Mouse (Mus musculus) embryonic facial prominence, embryonic 15.5 days (tissue): ENCODE measurements at regions not wholly inside any gene's neighbourhood (a gene's known extent, or its start where the extent isn't known, plus 50 kb on each side); places are given as distances from the start of the nearest gene placed in this dataset.

Experiments used
- ATAC-seq: fragments of 200-750 bp; cut with Nextera tagmentation; 2 replicates; pipeline ENCODE4 v1.8.0; 2017; ENCODE audit warnings: low read depth, moderate TSS enrichment; ENCODE audit not compliant: insufficient number of reproducible peaks, low FRiP score, low TSS enrichment
- H3K27ac ChIP-seq: fragments of 300-500 bp; sonication (generic); replicated peaks from 2 replicates; pipeline ENCODE4 v1.5.1; 2015; ENCODE audit warnings: mild to moderate bottlenecking, inconsistent platforms
- H3K27me3 ChIP-seq: fragments of 300-500 bp; sonication (generic); 2 replicates; pipeline ENCODE4 v1.6.1; 2015; ENCODE audit warnings: inconsistent platforms
- H3K36me3 ChIP-seq: fragments of 300-500 bp; sonication (generic); 2 replicates; pipeline ENCODE4 v1.6.1; 2015; ENCODE audit warnings: mild to moderate bottlenecking, inconsistent platforms
- H3K4me1 ChIP-seq: fragments of 300-500 bp; sonication (generic); 2 replicates; pipeline ENCODE4 v1.6.1; 2015; ENCODE audit warnings: inconsistent platforms
- H3K4me2 ChIP-seq: fragments of 300-500 bp; sonication (generic); replicated peaks from 2 replicates; pipeline ENCODE4 v1.6.1; 2015; ENCODE audit warnings: mild to moderate bottlenecking, inconsistent platforms
- H3K4me3 ChIP-seq: fragments of 300-500 bp; sonication (generic); replicated peaks from 2 replicates; pipeline ENCODE4 v1.5.1; 2015; ENCODE audit warnings: mild to moderate bottlenecking, inconsistent platforms
- H3K9ac ChIP-seq: fragments of 300-500 bp; sonication (generic); 2 replicates; pipeline ENCODE4 v1.6.1; 2015; ENCODE audit warnings: inconsistent platforms
- H3K9me3 ChIP-seq: fragments of 300-500 bp; sonication (generic); replicated peaks from 2 replicates; pipeline ENCODE4 v1.6.1; 2016; ENCODE audit warnings: inconsistent platforms
- WGBS: fragments of 180-500 bp; shearing (Covaris S2); methylation state at CpG from one replicate; pipeline ENCODE4 v1.1.7; 2015; 5-methylcytosine and 5-hydroxymethylcytosine counted together

DNA sequence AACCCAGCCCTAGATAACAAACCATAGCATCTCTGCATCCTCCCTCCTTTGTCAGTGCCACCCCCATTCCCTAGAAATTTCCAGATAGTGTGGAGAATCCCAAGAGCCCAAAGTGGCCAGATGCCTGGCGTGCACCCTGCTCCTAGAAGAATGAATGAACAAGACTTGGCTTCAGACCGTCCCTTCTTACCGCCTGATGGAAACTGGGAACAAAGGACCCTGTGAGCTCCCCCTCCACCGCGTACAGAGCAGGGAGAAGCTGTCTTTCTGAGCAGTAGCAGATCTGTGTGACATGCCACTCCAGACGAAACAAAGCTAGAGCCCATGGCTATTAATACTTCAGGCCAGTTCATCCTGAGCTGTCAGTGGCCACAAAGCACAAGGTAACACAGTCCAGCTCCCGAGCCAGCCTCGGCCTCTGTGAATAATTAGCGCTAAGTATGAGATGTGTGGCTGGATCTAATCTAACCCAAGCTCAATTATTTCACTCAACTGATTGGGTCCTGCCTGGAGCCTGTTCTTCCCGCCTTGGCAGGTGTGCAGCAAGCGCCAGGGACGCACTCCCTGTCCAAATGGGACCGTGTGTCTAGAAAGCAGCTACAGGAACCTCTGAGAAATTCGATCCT, 111.6 kb downstream of the Cxcl12 start:
- no peak; the same call in 1 of the 2 replicates for ATAC-seq
- WGBS, result 27% methylated on average over 14 of the region's 14 CpGs
- H3K4me2 ChIP-seq, result no peak overlapping the region
- H3K9ac ChIP-seq, result no peak overlapping the region
- H3K27me3 ChIP-seq, result peaks cover 10% of the 10 kb centered on the region; the same call in 1 of the 2 replicates
- H3K27ac ChIP-seq, result no peak overlapping the region
- H3K9me3 ChIP-seq, result no peaks in the 10 kb centered on the region
- 0 out of 2 replicates have a peak, but pooled peaks cover 7% of the 10 kb centered on the region for H3K4me1 ChIP-seq
- no peaks in the 10 kb centered on the region for H3K36me3 ChIP-seq
- H3K4me3 ChIP-seq, result no peak overlapping the region

DNA sequence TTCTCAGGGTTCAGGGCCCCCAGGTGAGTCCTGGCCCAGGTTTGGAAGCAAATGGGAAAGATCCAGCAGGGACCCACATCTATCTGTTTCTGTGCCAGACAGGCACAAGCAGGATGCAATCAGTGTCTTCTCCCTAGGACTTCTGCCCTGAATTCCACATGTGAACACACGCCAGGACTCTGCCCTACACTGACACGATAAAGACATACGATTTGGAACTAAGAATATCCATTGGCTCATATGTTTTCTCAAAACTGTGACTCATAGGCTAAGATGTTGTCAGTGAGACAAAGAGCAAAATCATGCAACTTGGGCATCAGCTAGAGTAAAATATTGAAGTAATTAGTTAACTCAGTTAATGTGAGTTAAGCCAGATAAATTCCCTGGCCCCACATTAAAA, 112.6 kb downstream of the Cxcl12 start:
- Histone ChIP-seq H3K9ac (no peak overlapping the region), H3K27me3 (peaks cover 4% of the 10 kb centered on the region; the same call in 1 of the 2 replicates), H3K4me3 (no peak overlapping the region), H3K27ac (no peak overlapping the region), H3K36me3 (no peaks in the 10 kb centered on the region), H3K4me2 (no peak overlapping the region), H3K4me1 (0 out of 2 replicates have a peak, but pooled peaks cover 7% of the 10 kb centered on the region), H3K9me3 (no peaks in the 10 kb centered on the region)
- no peak for ATAC-seq
- WGBS, result 80% methylated on average over 3 of the region's 3 CpGs

DNA sequence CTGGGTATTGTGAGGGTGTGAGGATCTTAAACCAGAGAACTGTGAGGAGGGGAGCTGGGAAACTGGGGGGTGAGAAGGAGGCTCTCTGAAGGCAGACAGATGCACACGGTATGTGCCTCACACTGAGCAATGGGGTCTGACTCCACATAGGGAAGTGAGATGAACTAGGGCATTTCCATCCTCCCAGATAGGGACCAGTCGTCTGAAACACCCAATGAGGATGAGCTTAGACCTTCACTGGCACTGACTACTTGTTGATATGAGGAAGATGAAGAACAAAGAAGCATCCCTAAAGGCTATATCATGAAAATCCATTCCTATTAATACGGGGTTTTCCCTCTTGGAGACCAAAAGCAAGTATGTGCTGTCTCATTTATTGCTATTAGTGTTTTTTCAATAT, 115.3 kb downstream of the Cxcl12 start:
- Histone ChIP-seq H3K4me1 (0 out of 2 replicates have a peak, but pooled peaks cover 7% of the 10 kb centered on the region), H3K9me3 (no peaks in the 10 kb centered on the region), H3K9ac (no peak overlapping the region), H3K4me2 (no peak overlapping the region), H3K4me3 (no peak overlapping the region), H3K27ac (no peak overlapping the region), H3K36me3 (no peaks in the 10 kb centered on the region), H3K27me3 (peaks cover 4% of the 10 kb centered on the region; the same call in 1 of the 2 replicates)
- WGBS, result 69% methylated on average over 3 of the region's 3 CpGs
- no peak for ATAC-seq

DNA sequence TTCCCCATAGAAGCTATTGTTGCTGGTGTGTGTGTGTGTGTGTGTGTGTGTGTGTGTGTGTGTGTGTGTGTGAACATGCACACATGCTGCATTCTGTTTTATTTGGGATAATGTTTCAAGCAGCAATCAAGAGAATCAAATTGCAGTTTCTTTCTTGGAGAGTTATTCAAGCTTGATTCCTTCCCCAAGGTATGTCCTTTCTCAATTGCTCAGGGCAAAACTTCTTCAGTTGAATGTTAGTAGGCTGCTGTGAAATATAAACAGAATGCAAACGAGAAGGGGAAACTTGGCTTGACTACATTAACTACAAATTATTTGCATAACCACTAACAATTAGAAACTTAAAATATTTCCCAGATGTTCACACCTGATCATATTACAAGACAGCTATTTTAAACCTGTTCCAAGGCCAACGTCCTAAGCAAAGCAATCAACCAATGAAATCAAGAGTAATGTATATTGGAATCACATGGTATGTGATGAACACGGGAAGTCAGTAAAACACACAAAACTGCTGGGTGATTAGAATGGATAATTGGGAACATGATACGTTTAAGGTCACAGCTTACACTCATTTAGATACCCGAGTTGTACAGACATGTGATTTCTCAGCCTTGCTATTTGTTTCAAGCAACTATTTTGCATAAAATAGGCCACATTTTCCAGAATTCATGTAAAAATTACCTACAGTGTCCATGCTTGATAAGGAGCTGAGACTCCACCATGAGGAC, 116.2 kb downstream of the Cxcl12 start:
- H3K27me3 ChIP-seq, result peaks cover 4% of the 10 kb centered on the region; the same call in 1 of the 2 replicates
- H3K4me2 ChIP-seq, result no peak overlapping the region
- H3K9me3 ChIP-seq, result no peaks in the 10 kb centered on the region
- H3K36me3 ChIP-seq, result no peaks in the 10 kb centered on the region
- no peak; the same call in 1 of the 2 replicates for ATAC-seq
- no peak overlapping the region for H3K9ac ChIP-seq
- no peak overlapping the region for H3K4me3 ChIP-seq
- WGBS, result 28% methylated on average over 5 of the region's 5 CpGs
- H3K4me1 ChIP-seq, result 0 out of 2 replicates have a peak, but pooled peaks cover 7% of the 10 kb centered on the region
- no peak overlapping the region for H3K27ac ChIP-seq

DNA sequence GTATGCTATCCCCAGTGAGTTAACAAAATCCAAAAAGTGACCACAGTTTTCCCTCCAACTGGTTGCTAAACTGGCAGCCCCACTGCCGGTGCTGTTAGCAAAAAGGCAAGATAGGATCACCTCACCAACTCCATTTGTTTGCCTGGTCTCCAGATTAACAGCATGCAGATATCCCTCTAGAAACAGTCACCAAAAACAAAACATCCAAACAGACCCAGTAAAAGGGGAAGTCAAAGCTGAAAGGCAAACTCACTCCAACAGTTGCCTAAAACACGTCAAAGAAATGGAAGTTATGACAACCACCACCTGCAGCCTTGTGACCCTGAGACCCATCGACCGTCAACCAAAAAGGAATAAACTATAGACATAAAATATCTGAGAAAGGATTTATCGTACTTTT, 119.1 kb downstream of the Cxcl12 start:
- ATAC-seq, result no peak
- no peaks in the 10 kb centered on the region; the same call in 1 of the 2 replicates for H3K27me3 ChIP-seq
- 82% methylated on average over 5 of the region's 5 CpGs for WGBS

DNA sequence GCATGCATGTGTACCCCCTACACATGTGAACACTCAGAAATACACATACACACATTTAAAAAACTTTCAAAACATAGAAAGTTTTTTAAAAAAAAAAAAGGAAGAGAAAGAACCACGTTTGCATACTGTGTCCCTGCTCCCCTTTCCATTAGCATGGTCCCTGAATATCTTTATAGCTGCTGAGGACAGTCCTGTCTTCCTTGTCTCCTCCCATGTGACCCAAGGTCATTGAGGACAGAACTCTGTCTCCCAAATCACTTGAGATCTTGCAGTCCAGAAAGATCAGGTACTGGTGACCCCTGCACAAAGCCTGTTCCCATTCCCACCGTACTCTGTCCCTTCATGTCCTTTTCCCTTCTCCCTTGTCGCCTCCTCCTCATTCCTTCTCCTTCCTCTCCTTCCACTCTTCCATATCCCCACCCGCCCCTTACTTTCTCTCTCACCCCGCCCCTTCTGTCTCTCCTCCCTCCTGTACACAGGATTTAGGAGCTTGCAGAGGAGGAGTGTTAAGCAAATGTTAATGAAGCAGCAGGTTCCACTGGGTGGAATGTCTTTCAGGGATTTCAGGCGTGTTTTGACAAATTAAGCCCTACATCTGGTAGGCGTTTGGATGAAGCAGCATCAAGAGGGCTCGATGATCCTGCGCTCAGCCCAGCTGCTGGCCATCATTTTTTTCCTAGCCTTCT, 125.6 kb downstream of the Cxcl12 start:
- H3K27ac ChIP-seq, result no peak overlapping the region
- H3K4me3 ChIP-seq, result no peak overlapping the region
- no peak for ATAC-seq
- no peaks in the 10 kb centered on the region for H3K9me3 ChIP-seq
- no peaks in the 10 kb centered on the region for H3K36me3 ChIP-seq
- H3K27me3 ChIP-seq, result no peaks in the 10 kb centered on the region
- H3K4me2 ChIP-seq, result no peak overlapping the region
- no peak overlapping the region for H3K9ac ChIP-seq
- H3K4me1 ChIP-seq, result peaks cover 5% of the 10 kb centered on the region; the same call in 1 of the 2 replicates
- WGBS, result 19% methylated on average over 9 of the region's 9 CpGs

More for the DNA sequence above, 119.1 kb downstream of the Cxcl12 start:
- no peak overlapping the region for H3K27ac ChIP-seq
- H3K4me2 ChIP-seq, result no peak overlapping the region
- no peaks in the 10 kb centered on the region for H3K9me3 ChIP-seq
- no peaks in the 10 kb centered on the region for H3K36me3 ChIP-seq
- H3K4me1 ChIP-seq, result no peaks in the 10 kb centered on the region
- no peak overlapping the region for H3K4me3 ChIP-seq
- no peak overlapping the region for H3K9ac ChIP-seq

DNA sequence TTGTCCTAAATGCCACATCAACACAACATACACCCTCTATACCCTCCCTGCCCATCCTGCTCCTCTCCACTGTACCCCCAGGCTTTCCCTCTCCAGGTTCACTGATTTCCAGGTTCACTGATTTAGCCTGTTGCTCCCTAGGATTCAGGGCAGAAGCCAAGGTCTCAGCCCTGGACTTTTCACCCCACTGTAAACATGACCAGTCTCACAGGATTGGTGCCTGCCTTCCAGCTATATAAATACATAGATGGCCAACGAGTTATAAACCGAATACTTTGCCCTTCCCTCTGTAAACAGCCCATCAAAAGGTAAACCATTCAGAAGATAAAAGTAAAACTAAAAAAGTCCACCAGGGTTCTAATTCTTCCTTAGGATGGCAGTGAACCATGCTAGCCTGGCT, 129.6 kb downstream of the Cxcl12 start:
- 88% methylated on average over 2 of the region's 2 CpGs for WGBS
- ATAC-seq, result no peak

DNA sequence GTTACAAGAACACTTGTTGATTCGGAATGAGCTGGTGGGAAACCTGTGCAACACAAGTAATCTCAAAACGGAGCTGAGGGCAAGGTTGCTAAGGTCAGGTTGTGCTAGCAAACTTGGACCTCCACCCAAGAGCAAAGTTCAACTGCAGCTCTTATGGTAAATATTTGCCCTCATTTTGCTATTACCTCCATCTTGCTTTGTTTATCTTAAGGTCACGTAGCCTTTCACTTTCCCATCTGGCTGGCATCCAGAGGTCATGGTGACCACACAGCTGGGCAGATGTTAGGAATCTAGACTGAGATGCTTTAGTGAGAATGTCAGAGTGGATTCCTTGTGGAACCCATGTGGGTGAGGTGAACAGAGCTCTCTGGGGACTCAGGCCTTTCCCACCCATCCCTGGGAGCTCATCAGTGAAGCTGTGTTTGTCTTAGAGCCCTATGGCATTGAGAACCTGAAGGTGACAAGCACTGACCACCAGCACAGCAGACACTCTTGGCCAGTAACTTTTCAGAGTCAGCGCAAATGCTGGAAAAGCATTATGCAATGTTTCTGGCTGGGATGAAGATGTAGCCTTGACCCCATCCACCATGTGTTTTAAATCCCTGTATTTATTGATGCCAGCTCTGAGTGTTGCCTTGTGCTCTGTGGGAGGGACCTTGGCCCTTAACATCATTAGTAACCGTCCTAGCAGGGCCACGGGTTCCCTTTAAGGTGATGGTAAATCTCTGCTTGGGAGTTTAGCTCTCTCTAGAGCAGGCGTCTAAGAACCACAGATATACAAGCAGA, 131.4 kb downstream of the Cxcl12 start:
- H3K9me3 ChIP-seq, result no peaks in the 10 kb centered on the region
- H3K27me3 ChIP-seq, result no peaks in the 10 kb centered on the region
- no peak for ATAC-seq
- H3K9ac ChIP-seq, result no peak overlapping the region
- H3K27ac ChIP-seq, result no peak overlapping the region
- no peaks in the 10 kb centered on the region for H3K4me1 ChIP-seq
- no peak overlapping the region for H3K4me2 ChIP-seq
- no peaks in the 10 kb centered on the region for H3K36me3 ChIP-seq
- H3K4me3 ChIP-seq, result no peak overlapping the region
- 60% methylated on average over 7 of the region's 7 CpGs for WGBS

More for the DNA sequence above, 129.6 kb downstream of the Cxcl12 start:
- Histone ChIP-seq H3K9me3 (no peaks in the 10 kb centered on the region), H3K27me3 (no peaks in the 10 kb centered on the region), H3K27ac (no peak overlapping the region), H3K9ac (no peak overlapping the region), H3K4me2 (no peak overlapping the region), H3K4me1 (peaks cover 5% of the 10 kb centered on the region; the same call in 1 of the 2 replicates), H3K4me3 (no peak overlapping the region), H3K36me3 (no peaks in the 10 kb centered on the region)

DNA sequence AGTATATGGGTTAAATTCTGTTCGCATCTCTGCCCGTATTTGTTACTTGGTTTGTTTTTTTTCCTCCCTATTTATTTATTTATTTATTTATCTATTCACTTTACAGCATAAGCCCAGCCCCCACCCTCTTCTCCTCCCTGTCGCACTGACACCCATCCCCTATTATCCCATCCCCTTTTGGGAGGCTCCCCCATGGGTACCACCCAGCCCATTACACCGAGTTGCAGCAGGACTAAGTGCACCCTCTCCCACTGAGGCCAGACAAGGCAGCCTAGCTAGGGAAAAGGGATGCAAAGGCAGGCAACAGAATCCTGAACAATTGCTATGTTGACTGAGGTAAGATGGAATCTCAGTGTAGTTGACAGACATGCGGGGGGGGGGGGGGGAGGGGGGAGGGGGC, 135.0 kb downstream of the Cxcl12 start:
- no peaks in the 10 kb centered on the region for H3K27me3 ChIP-seq
- WGBS, result 52% methylated on average over 4 of the region's 5 CpGs
- H3K4me2 ChIP-seq, result no peak overlapping the region
- no peaks in the 10 kb centered on the region for H3K36me3 ChIP-seq
- H3K4me1 ChIP-seq, result no peaks in the 10 kb centered on the region
- no peak overlapping the region for H3K27ac ChIP-seq
- H3K4me3 ChIP-seq, result no peak overlapping the region
- no peak overlapping the region for H3K9ac ChIP-seq
- no peaks in the 10 kb centered on the region for H3K9me3 ChIP-seq
- no peak for ATAC-seq

DNA sequence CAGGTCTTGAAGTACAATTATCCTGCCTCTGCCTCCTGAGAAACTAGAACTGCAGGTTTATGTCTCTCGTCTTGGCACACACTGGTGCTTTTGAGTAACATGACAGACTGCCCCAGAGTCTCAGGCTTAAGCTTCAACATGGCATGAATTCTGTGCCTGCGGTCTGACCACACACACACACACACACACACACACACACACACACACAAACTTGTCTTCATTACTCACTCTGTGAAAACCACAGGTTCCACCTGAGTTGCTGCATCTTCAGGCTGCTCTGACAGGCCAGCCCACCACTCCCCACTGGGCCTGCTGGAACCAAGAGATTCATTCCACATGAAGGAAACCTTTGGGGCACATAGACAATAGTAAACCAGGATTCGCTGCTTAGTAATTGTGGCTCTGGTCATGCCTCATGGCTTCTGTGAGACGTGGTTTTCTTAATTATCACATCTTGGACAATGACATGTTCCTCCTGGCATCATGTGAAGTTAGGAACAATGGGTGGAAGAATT, 137.5 kb downstream of the Cxcl12 start:
- WGBS, result 71% methylated on average over 4 of the region's 4 CpGs
- Histone ChIP-seq H3K4me1 (no peaks in the 10 kb centered on the region), H3K9ac (no peak overlapping the region), H3K27me3 (no peaks in the 10 kb centered on the region), H3K9me3 (no peaks in the 10 kb centered on the region), H3K27ac (no peak overlapping the region), H3K36me3 (no peaks in the 10 kb centered on the region), H3K4me2 (no peak overlapping the region), H3K4me3 (no peak overlapping the region)
- ATAC-seq, result no peak
